8 mouse cellular contexts compared by ENCODE assay signal in genomic region chr5:73292502-73293457, GRCm38 (mm10). TPM values are rescaled to one million over a fixed set of nuclear protein-coding genes. Genes with fewer than 3 reads are reported as not detected.
A peak's percentile ranks its signal among the peaks of the same experiment; 100 is the strongest.
DNase-seq lines count a peak whose midpoint lies in the region; ATAC-seq and TF ChIP-seq lines count a peak whose summit lies in the region.

Ociad1 (plus strand) TSS chr5:73292784.

- H3K4me2 ChIP-seq in lung, postnatal 0 days (replicated peaks; ENCODE audit: low read depth, low read length) = peak within 1 kb of the TSS; percentile 63

- H3K4me1 ChIP-seq in hindbrain, embryonic 10.5 days (replicated peaks) = peaks cover 13% of the 10 kb centered on the region
- no peaks in the 10 kb centered on the region for H3K4me1 ChIP-seq in lung, postnatal 0 days (ENCODE audit: insufficient read depth, low read depth, low read length)

- H3K27ac ChIP-seq in hindbrain, embryonic 10.5 days = peak within 1 kb of the TSS; percentile 97
- peak within 1 kb of the TSS; percentile 96 for H3K27ac ChIP-seq in lung, postnatal 0 days (ENCODE audit: low read length)

- DNase-seq in MN1 (ENCODE audit: low spot score) = peak; percentile 96
- peak; percentile 96 for DNase-seq in cerebellum, adult 9-10 months
- DNase-seq in hindbrain, embryonic 10.5 days (ENCODE audit: low spot score) = peak; percentile 99
- DNase-seq in layer of hippocampus, adult 9-11 months = peak; percentile 97
- peak; percentile 99 for DNase-seq in lung, postnatal 0 days (ENCODE audit: low spot score)
- DNase-seq in ovary, postnatal 14 days (ENCODE audit: low spot score) = peak; percentile 90
- DNase-seq in thymus, postnatal 14 days = peak; percentile 95

- H3K36me3 ChIP-seq in hindbrain, embryonic 10.5 days = peaks cover 34% of the 10 kb centered on the region
- no peaks in the 10 kb centered on the region for H3K36me3 ChIP-seq in lung, postnatal 0 days (ENCODE audit: insufficient read depth, low read length)

- under 1% methylated on average over 58 of the region's 58 CpGs for WGBS in hindbrain, embryonic 10.5 days
- 2% methylated on average over 57 of the region's 58 CpGs for WGBS in lung, postnatal 0 days

- ATAC-seq in frontal cortex, adult (ENCODE audit: low TSS enrichment) = peak; percentile 98
- peak; percentile 99 for ATAC-seq in lung, postnatal 0 days

- no peaks in the 10 kb centered on the region for H3K27me3 ChIP-seq in hindbrain, embryonic 10.5 days (ENCODE audit: insufficient read depth, poor library complexity, severe bottlenecking)
- H3K27me3 ChIP-seq in lung, postnatal 0 days (replicated peaks; ENCODE audit: insufficient read depth, low read length) = no peaks in the 10 kb centered on the region

- TF ChIP-seq CTCF in lung, postnatal 0 days (IDR thresholded peaks at IDR 0.05) = peak; percentile 32

- TF ChIP-seq EP300 in lung, postnatal 0 days (IDR thresholded peaks at IDR 0.05) = no peak; the same call in 1 of the 2 replicates

- peak within 1 kb of the TSS; percentile 85 for H3K4me3 ChIP-seq in hindbrain, embryonic 10.5 days
- peak within 1 kb of the TSS; percentile 97 for H3K4me3 ChIP-seq in lung, postnatal 0 days (ENCODE audit: low read depth, low read length)

- no peaks in the 10 kb centered on the region for H3K9me3 ChIP-seq in hindbrain, embryonic 10.5 days
- no peaks in the 10 kb centered on the region for H3K9me3 ChIP-seq in lung, postnatal 0 days (ENCODE audit: low read length)

- H3K9ac ChIP-seq in lung, postnatal 0 days (replicated peaks; ENCODE audit: low read depth) = peak within 1 kb of the TSS; percentile 96

RNA-seq across cellular contexts. Expression of gene Ociad1, which starts in this region (rescaled TPM):
- polyA plus RNA-seq in hindbrain, embryonic 10.5 days (2016; fragmentation: Nextera tagmentation; extraction: Ambion mirVana) = 151 and 227 TPM in 2 replicates
- polyA plus RNA-seq in lung, postnatal 0 days (2015; fragmentation: Nextera tagmentation; extraction: Ambion mirVana) = 177 and 179 TPM in 2 replicates

Comparison
In these comparisons a context has a peak if more than half of its experiments do, and no peak if none do; other contexts are left out.
1. Peak in every context shown above with its lines: DNase-seq, ATAC-seq, H3K4me3 ChIP-seq and H3K27ac ChIP-seq.